Mouse (Mus musculus): Measurements from ENCODE around the gene Ldlrad3. TPM values are rescaled to one million over a fixed set of nuclear protein-coding genes. Genes with fewer than 3 reads are reported as not detected.

Ldlrad3 gene
- polyA plus RNA-seq (2012; fragmentation: generic; extraction: Trizol), result 10 to 100 TPM in 1 of 2 experiments, under 1 TPM in 1; 0.97 to 14.7 TPM

DNA sequence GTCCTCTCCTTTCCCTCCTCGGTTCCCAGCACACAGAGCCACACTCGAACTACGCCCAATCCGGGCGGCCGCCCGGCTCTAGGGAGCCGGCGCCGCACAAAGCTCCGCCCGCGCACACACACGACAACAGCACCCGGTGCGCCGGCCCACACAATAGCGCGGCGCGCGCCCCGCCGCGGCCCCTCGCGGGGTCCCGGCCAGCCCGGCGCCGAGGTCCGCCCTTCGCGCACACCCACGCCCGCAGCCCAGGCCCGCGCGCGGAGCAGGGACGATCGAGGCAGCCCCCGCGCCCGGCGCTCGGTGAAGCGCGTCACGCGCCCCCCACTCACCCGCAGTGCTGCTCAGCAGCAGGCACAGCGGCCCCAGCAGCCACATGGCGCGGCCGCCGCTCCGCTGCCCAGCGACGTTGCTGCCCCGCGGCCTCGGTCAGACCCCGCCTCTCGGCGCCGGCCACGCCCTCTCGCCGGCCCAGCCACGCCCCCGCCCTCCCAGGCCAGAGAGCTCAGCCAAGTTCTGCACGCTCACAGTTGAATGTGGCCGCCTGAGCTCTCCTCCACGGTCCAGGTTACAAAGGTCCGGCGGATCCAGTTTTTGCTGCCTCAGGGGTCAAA is at the start of gene Ldlrad3:
TSS of gene Ldlrad3 (minus strand) at position 435 of the 611 bp plus-strand sequence.

Other genes with a start within 250 kb of the Ldlrad3 start
- 1 to 10 TPM in 1 of 2 experiments, under 1 TPM in 1; 0.39 to 5.0 TPM for gene Trim44, start 221.4 kb upstream of the Ldlrad3 start, polyA plus RNA-seq (2012; fragmentation: generic; extraction: Trizol)

Measured in C3H10T1/2 (cell line).